Mouse (Mus musculus): Measurements from ENCODE around the gene Mthfr. TPM values are rescaled to one million over a fixed set of nuclear protein-coding genes. Genes with fewer than 3 reads are reported as not detected.
A peak's percentile ranks its signal among the peaks of the same experiment; 100 is the strongest.

Mthfr gene
- polyA plus RNA-seq, 2 experiments, result 21.0 to 37.4 TPM

DNA sequence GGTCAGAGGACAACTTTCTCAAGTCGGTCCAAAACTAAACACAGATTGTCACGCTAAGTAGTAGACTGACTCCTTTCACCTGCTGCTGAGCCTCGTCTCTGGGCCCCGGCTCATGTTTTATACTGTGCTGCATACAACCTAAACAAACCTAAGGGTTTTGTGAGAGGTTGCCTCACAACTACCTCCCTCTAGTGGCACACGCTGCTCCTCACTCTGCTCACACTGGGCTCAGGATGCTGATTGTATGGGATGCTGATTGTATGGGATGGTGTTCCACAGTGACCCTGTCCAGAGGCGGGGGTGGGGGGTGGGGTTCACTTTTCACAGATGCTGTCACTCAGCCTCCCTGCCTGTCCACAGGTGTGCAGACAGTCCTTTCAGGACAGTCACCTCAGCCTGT is 40.3 kb downstream of the Mthfr start:
- Histone ChIP-seq H3K27me3 (ENCODE audit: control insufficient read depth, insufficient read depth, low read length) (no peaks in the 10 kb centered on the region), H3K4me1 (ENCODE audit: control insufficient read depth, insufficient read depth, low read length) (peaks cover 7% of the 10 kb centered on the region; the same call in 1 of the 2 replicates), H3K9me3 (ENCODE audit: control insufficient read depth, low read length) (no peaks in the 10 kb centered on the region), H3K4me3 (replicated peaks; ENCODE audit: low read length) (no peak overlapping the region), H3K9ac (ENCODE audit: low read depth, low read length, severe bottlenecking) (no peak overlapping the region), H3K36me3 (ENCODE audit: control insufficient read depth, insufficient read depth, low read length) (peaks cover 17% of the 10 kb centered on the region), H3K4me2 (replicated peaks; ENCODE audit: low read depth, low read length, severe bottlenecking) (no peak overlapping the region), H3K27ac (replicated peaks; ENCODE audit: low read depth, low read length) (no peak overlapping the region)
- DNase-seq (ENCODE audit: low spot score) (no peak), ATAC-seq (ENCODE audit: low FRiP score, low read depth) (no peak)
- no peak for TF ChIP-seq POLR2A (IDR thresholded peaks at IDR 0.05; ENCODE audit: borderline replicate concordance, extremely low read depth, insufficient read depth, insufficient read length)
- WGBS, result 59% methylated on average over 6 of the region's 6 CpGs

DNA sequence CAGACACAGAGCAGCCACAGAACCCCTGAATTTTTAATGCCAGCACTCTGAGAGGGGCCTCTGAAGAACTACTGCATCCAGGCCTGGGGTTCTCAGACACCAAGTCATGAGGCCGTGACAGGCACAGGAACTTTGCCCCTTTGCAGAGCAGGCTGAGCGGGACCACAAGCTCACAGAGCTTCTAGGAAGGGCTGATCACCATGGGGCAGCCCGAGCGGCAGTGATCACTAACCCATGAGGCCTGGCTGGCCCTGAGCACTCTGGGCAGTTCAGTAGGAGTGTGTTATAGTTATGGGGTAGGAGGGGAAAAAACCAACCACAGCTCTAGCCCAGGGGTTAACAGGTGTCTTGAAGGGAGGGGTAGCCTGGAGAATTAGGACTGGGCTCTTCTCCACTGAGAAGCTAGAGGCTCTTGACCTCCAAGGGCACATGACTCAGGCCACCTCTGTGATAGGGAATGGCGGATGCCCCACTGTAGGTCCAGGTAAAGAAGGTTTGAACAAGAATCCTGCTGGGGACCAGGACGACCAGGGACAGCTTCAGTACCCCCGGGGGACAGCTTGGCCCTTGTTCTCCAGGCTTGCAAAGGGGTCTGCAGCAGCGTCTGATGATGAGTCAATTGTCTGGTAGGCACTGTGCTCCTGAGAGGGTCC is 41.2 kb downstream of the Mthfr start:
- WGBS, result 86% methylated on average over 8 of the region's 8 CpGs
- H3K4me2 ChIP-seq (replicated peaks; ENCODE audit: low read depth, low read length, severe bottlenecking), result no peak overlapping the region
- H3K27ac ChIP-seq (replicated peaks; ENCODE audit: low read depth, low read length), result no peak overlapping the region
- TF ChIP-seq POLR2A (IDR thresholded peaks at IDR 0.05; ENCODE audit: borderline replicate concordance, extremely low read depth, insufficient read depth, insufficient read length), result no peak
- H3K9ac ChIP-seq (ENCODE audit: low read depth, low read length, severe bottlenecking), result no peak overlapping the region
- H3K4me1 ChIP-seq (ENCODE audit: control insufficient read depth, insufficient read depth, low read length), result peaks cover 7% of the 10 kb centered on the region; the same call in 1 of the 2 replicates
- no peak for DNase-seq (ENCODE audit: low spot score)
- H3K4me3 ChIP-seq (replicated peaks; ENCODE audit: low read length), result no peak overlapping the region
- peaks cover 17% of the 10 kb centered on the region for H3K36me3 ChIP-seq (ENCODE audit: control insufficient read depth, insufficient read depth, low read length)
- ATAC-seq (ENCODE audit: low FRiP score, low read depth), result no peak
- no peaks in the 10 kb centered on the region for H3K27me3 ChIP-seq (ENCODE audit: control insufficient read depth, insufficient read depth, low read length)
- H3K9me3 ChIP-seq (ENCODE audit: control insufficient read depth, low read length), result no peaks in the 10 kb centered on the region

DNA sequence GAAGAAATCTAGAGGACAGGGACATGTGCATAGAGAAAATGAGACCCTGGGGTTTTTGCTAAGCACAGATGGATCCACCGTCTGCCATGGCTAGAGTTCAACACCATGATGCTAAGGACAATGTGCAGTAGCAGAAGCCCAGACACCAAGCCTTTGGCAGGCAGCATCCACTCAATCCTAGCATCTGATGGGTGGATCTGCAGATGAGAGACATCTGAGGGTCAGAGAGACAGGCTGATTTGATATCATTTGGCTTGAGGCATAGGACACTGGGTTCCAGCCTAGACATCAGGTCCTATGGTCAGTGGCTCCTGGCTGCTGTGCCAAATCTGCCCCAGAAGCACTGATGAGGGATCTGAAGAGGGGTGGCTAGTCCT is 41.7 kb downstream of the Mthfr start:
- 95% methylated on average over 1 of the region's 1 CpGs for WGBS
- no peak for TF ChIP-seq POLR2A (IDR thresholded peaks at IDR 0.05; ENCODE audit: borderline replicate concordance, extremely low read depth, insufficient read depth, insufficient read length)
- ATAC-seq (ENCODE audit: low FRiP score, low read depth) (no peak), DNase-seq (ENCODE audit: low spot score) (no peak)
- H3K9ac ChIP-seq (ENCODE audit: low read depth, low read length, severe bottlenecking), result no peak overlapping the region
- peaks cover 7% of the 10 kb centered on the region; the same call in 1 of the 2 replicates for H3K4me1 ChIP-seq (ENCODE audit: control insufficient read depth, insufficient read depth, low read length)
- no peaks in the 10 kb centered on the region for H3K9me3 ChIP-seq (ENCODE audit: control insufficient read depth, low read length)
- H3K4me2 ChIP-seq (replicated peaks; ENCODE audit: low read depth, low read length, severe bottlenecking), result no peak overlapping the region
- H3K27ac ChIP-seq (replicated peaks; ENCODE audit: low read depth, low read length), result no peak overlapping the region
- no peak overlapping the region for H3K4me3 ChIP-seq (replicated peaks; ENCODE audit: low read length)
- H3K36me3 ChIP-seq (ENCODE audit: control insufficient read depth, insufficient read depth, low read length), result peaks cover 17% of the 10 kb centered on the region
- H3K27me3 ChIP-seq (ENCODE audit: control insufficient read depth, insufficient read depth, low read length), result no peaks in the 10 kb centered on the region

DNA sequence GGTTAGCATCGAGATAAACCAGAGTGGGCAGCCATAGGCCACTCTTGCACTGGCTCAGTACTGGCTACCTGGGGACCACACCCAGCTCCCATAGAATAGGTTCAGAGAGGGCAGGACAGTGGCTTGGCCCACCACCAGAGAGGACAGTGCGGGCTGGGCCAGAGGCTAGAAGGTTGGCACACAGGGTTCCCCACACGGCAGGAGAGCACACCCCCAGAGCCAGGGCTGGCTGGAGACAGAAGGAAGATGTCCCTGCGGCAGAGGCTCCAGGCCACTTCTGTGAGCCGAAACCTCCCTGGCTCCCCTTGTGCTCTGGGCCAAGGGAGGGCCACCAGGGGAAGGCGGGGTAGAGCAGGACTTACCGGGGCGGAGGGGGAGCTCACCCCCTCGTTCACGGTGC is 42.3 kb downstream of the Mthfr start:
- no peak for ATAC-seq (ENCODE audit: low FRiP score, low read depth)
- no peaks in the 10 kb centered on the region for H3K9me3 ChIP-seq (ENCODE audit: control insufficient read depth, low read length)
- no peak for TF ChIP-seq POLR2A (IDR thresholded peaks at IDR 0.05; ENCODE audit: borderline replicate concordance, extremely low read depth, insufficient read depth, insufficient read length)
- H3K4me2 ChIP-seq (replicated peaks; ENCODE audit: low read depth, low read length, severe bottlenecking), result no peak overlapping the region
- no peak overlapping the region for H3K27ac ChIP-seq (replicated peaks; ENCODE audit: low read depth, low read length)
- no peak overlapping the region for H3K4me3 ChIP-seq (replicated peaks; ENCODE audit: low read length)
- 0 out of 2 replicates have a peak, but pooled peaks cover 6% of the 10 kb centered on the region for H3K4me1 ChIP-seq (ENCODE audit: control insufficient read depth, insufficient read depth, low read length)
- DNase-seq (ENCODE audit: low spot score), result no peak
- H3K27me3 ChIP-seq (ENCODE audit: control insufficient read depth, insufficient read depth, low read length), result no peaks in the 10 kb centered on the region
- H3K9ac ChIP-seq (ENCODE audit: low read depth, low read length, severe bottlenecking), result no peak overlapping the region
- WGBS, result 92% methylated on average over 8 of the region's 10 CpGs
- peaks cover 17% of the 10 kb centered on the region for H3K36me3 ChIP-seq (ENCODE audit: control insufficient read depth, insufficient read depth, low read length)

DNA sequence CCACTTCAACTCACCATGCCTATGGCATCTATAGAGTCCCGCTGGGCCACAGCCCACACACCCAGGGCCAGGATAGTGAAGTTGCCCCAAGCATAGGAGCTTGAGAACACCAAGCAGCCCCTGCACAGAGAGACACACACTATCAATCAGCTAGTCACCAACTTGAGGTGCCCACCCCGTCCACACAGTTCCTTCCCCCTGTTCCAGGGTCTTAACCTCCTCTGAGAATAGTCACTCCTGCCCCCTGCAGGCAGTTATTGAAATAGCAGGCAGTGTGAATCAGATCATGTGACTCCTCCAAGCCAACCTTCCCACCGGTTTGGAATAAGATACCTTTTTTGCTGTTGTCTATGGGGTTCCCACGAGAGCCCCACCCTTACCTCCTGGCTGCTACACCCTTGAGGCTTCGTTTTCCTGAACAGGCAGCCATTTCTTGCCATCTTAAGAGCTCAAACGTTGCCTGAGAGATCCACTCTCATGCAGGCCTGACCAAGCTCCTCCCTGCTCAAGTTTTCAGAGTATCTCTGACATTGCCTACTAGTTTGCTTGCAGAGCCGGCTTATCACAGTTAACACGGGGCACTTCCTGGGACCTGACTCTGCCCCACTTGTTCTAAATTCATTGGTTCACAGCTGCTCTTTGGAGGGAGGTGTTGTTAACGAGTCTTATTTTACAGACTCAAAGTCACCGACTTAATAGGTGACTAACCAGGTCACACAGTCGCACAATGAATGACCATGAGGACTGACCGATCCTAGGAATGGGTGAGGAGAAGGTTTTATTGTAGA is 43.6 kb downstream of the Mthfr start:
- H3K4me3 ChIP-seq (replicated peaks; ENCODE audit: low read length), result no peak overlapping the region
- 51% methylated on average over 12 of the region's 12 CpGs for WGBS
- H3K27ac ChIP-seq (replicated peaks; ENCODE audit: low read depth, low read length), result no peak overlapping the region
- 0 out of 2 replicates have a peak, but pooled peaks cover 14% of the 10 kb centered on the region for H3K4me1 ChIP-seq (ENCODE audit: control insufficient read depth, insufficient read depth, low read length)
- no peak for TF ChIP-seq POLR2A (IDR thresholded peaks at IDR 0.05; ENCODE audit: borderline replicate concordance, extremely low read depth, insufficient read depth, insufficient read length)
- H3K27me3 ChIP-seq (ENCODE audit: control insufficient read depth, insufficient read depth, low read length), result no peaks in the 10 kb centered on the region
- peak; percentile 38 for DNase-seq (ENCODE audit: low spot score)
- H3K4me2 ChIP-seq (replicated peaks; ENCODE audit: low read depth, low read length, severe bottlenecking), result no peak overlapping the region
- peaks cover 17% of the 10 kb centered on the region for H3K36me3 ChIP-seq (ENCODE audit: control insufficient read depth, insufficient read depth, low read length)
- no peak overlapping the region for H3K9ac ChIP-seq (ENCODE audit: low read depth, low read length, severe bottlenecking)
- no peak for ATAC-seq (ENCODE audit: low FRiP score, low read depth)
- H3K9me3 ChIP-seq (ENCODE audit: control insufficient read depth, low read length), result no peaks in the 10 kb centered on the region

Data from limb, embryonic 14.5 days (tissue).